Mouse (Mus musculus) induced T-regulatory cell, adult 2 months (primary cell): Measurements from ENCODE around the gene Srms.

Experiments
- DNase-seq: peaks from one replicate; pipeline ENCODE4 v3.0.0-alpha.2; 2012; ENCODE audit warnings: low read depth

Srms gene

DNA sequence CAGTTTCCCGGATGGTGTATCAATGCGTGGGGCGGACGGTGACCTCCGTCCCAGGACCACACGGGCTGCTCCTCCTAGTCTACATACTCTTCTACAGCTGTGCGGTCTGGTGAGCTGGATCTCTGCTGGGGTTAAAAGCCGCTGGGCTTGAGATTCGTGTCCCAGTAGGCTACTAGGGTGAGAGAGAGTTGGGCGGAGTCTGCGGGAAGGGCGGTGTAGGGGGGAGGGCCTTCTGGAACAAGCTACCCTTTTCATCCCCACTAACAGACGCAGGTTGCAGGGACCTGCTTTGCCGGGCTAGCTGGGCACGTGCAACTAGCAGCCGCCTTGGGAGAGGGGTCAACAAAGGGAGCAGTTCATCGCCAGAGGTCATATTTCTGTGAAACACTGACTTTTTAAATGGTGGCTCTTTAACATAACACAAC, at the start of gene Srms:
TSS of gene Srms (minus strand) at position 165 of the 425 bp plus-strand sequence.
- DNase-seq: peak; percentile 70

GRCm38 (mm10) chr2:181253248-181253647, 40.3 kb upstream of the Srms start:
- no peak for DNase-seq

- DNase-seq: no peak
Observed at GRCm38 (mm10) chr2:181251841-181252240, 38.9 kb upstream of the Srms start.

DNA sequence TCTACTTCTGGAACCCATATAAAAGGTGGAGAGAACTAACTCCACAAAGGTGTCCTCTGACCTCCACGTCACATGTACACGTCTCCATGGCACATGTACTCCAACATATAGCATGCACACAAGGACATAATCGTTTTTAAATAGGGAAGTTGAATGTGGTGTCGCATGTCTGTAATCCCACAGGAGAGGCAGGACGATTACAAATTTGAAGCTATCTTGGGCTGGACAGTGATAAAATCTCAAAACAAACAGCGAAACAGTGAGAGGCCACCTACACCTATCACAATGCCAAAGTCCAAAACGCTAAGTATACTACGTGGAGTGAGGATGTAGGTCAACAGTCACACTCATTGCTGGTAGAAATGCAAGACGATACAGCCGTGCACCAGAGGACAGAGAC, 36.2 kb upstream of the Srms start:
- DNase-seq: no peak

- DNase-seq: no peak
Observed at GRCm38 (mm10) chr2:181245031-181245430, 32.0 kb upstream of the Srms start.

DNA sequence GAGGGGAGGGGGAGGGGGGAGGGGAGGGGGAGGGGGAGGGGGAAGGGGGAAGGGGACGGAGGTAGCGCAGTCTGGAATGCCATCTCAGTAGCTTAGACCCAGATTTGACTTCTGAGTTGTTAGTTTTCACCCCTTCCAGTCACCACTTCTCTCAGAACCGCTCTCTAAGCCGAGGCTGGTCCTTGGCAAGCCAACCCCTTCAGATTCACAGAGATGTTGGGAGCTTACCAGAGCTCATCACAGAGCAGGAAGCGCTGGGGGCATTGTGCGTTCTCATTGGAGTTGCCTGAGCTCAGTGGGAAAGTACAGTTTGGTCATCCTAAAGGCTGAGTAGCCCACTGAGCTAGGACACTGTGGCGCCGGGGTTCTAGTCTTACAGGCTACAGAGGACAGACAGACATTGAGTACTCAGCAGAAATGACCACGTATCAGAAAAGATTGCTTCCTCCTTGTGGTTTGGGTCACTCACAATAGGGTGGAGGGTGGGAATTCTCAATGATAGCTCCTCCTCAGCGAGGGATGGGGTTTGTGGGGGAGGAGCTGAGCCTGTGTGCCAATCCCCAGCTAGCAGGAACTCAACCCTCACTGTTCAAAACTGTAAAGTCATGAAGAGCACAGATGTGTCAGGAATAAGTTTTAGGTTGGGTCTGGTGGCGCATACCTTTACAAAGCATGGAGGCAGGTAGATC, 30.9 kb upstream of the Srms start:
- peak; percentile 58 for DNase-seq

DNA sequence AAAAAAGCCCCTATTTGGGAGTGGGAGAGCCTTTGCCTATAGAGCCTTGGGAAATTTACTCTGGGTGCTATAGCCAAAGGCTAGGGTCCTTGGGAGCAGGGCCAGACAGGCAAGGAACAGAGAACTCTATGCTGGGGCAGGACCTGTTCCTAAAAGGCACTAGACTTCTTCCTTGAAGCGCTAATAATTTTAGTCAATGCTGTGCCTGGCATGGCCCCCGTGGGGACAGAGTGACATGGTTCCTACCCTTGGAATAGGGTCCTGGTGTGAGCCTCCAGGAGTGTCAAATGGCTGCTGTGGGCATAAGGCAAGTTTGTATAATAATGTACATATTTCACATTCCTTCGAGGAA, 29.3 kb upstream of the Srms start:
- DNase-seq: no peak

- peak; percentile 94 for DNase-seq
Observed at GRCm38 (mm10) chr2:181241602-181242313, 28.8 kb upstream of the Srms start, which contains the start of gene Helz2. Helz2 (minus strand) TSS chr2:181242027.

DNA sequence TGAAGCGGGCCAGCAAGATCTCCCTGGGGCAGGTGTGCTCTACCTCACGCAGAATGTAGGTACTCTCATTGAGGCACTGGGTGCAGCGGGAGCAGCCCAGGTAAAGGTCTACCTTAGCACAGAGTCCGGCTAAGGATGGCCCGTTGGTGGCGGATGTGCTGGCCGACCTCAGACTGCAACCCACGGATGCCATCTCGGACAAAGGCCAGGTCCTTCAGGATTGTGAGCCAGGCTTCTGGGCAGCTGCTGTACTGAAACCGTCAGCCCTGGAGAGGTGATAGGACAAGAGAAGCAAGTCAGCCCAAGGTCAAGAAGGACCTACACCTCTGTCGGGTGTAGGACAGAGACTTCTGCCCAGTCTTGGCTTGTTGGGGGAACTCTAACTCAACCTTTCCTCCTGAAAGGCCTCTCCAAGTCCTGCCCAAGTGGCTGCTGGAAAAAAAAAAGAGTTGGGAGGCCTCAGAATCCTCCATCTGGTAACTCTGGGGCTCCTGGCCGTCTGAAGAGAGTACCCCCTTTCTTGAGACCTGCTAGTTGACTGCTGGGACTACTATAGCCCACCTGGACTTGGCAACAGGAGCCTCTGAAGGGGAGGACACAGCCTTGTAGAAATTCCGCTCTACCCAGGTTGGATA, 27.9 kb upstream of the Srms start:
- peak; percentile 23 for DNase-seq

DNA sequence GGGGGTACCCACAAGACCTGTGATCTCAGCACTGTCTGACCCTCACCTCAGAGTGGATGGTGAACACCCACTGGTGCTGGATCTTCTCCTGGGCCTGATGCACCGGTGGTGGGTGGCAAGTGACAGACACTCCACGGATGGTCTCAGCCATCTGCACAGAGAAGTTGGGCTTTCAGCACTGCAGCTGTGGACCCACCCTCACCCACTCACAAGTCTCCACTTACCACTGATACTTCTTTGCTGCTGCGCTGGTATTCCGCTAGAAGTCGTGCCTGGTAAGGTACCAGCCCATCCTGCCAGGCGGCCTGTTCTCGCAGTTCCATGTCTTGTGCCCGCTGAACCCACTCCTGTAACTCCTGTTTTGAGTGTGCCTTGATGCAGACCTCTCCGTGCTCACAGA, 26.3 kb upstream of the Srms start:
- DNase-seq: peak; percentile 41

DNA sequence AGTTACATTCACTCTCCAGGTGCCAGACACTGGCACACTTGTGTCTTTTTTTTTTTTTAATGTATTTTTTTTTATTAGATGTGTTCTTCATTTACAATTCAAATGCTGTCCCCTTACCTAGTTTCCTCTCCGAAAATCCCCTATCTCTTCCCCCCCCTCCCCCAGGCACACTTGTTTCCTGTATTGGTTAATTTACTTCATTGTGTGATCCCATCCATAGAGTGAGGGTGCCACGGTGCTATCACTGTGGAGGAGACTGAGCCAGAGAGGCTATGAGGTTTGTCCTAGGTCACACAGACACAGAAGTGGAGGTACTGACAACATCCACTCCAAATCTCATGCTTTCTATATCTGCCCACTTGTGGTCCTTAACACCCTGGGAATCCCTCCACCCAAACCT, 25.9 kb upstream of the Srms start:
- no peak for DNase-seq

GRCm38 (mm10) chr2:181238091-181238610, 25.2 kb upstream of the Srms start:
- no peak for DNase-seq

DNA sequence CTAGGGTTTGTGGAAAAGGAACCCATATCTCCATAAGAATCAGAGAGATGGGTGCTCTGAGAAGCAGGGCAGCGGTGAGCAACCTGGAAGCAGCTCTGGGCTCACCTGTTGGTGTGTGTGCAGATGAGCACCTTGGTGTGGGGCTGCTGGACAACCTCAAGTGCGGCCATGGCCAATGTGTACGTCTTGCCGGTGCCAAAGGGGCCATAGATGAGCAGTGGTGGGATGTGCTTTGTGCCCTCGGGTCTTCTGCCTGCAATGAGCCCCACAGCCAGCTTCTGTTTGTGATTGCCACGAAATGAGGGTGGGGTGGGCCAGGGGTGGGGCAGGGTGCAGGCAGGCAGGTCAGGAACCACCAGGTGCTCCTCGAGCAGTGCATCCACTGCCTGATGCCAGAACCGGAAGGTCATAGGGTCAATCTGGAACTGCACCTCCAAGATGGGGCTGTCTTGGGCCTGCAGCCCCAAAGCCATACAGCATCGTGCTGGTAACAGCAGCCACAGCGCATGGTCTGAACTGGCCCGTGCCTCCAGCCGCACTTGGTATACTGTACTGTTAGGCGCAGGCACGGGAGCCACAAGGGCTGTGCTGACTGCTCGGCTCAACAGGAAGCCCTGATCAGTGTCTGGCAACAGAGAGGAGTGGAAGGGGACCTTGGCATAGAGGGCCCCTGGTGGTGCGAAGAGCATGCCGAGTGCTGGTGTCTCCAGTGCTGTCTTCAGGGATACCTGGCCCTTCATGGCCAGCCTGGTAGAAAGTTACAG, 24.4 kb upstream of the Srms start:
- no peak for DNase-seq

- no peak for DNase-seq
Observed at GRCm38 (mm10) chr2:181235681-181236566, 22.9 kb upstream of the Srms start.

- no peak for DNase-seq
Observed at GRCm38 (mm10) chr2:181234680-181235079, 21.7 kb upstream of the Srms start.

- DNase-seq: no peak
Observed at GRCm38 (mm10) chr2:181233443-181233842, 20.5 kb upstream of the Srms start.

GRCm38 (mm10) chr2:181231171-181231570, 18.2 kb upstream of the Srms start:
- no peak for DNase-seq

DNA sequence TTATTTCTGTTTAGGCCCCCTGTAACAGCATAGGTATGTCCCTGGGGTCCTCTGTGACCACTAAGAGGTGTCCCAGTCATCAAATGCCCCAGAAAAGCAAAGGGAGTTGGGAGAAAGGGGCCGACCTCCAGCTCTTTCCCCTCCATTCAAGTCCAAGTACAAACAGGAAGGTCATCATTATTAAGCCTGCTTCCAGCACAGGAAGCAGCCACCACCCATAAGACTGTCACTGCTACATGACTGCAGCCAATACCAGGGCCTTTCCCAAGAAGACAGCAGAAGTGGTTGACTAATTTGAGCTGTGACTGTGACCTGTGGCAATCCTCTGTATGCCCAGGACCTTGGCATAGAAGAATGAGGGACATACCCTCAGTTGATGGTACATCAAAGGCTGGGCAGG, 15.3 kb upstream of the Srms start:
- DNase-seq: no peak

- DNase-seq: no peak
Observed at GRCm38 (mm10) chr2:181227122-181227521, 14.1 kb upstream of the Srms start.

- no peak for DNase-seq
Observed at GRCm38 (mm10) chr2:181224994-181225393, 12.0 kb upstream of the Srms start.

GRCm38 (mm10) chr2:181220361-181220760, 7.4 kb upstream of the Srms start:
- DNase-seq: no peak
